Mouse (Mus musculus) gonadal fat pad, adult 2 months (tissue): Measurements from ENCODE around the gene Rad50. TPM values are rescaled to one million over a fixed set of nuclear protein-coding genes. Genes with fewer than 3 reads are reported as not detected.

Experiments
- DNase-seq: peaks from one replicate; pipeline ENCODE4 v3.0.0-alpha.2; 2012; ENCODE audit warnings: low read depth
- polyA plus RNA-seq: library from polyadenylated mRNA; depleted of rRNA; stranded (reverse); fragments of >200 nt; gene quantifications from 2 replicates; pipeline ENCODE4 v1.2.3, GENCODE M21; 2012; rRNA removed

Rad50 gene
- 7.4 and 8.7 TPM in 2 replicates for polyA plus RNA-seq

DNA sequence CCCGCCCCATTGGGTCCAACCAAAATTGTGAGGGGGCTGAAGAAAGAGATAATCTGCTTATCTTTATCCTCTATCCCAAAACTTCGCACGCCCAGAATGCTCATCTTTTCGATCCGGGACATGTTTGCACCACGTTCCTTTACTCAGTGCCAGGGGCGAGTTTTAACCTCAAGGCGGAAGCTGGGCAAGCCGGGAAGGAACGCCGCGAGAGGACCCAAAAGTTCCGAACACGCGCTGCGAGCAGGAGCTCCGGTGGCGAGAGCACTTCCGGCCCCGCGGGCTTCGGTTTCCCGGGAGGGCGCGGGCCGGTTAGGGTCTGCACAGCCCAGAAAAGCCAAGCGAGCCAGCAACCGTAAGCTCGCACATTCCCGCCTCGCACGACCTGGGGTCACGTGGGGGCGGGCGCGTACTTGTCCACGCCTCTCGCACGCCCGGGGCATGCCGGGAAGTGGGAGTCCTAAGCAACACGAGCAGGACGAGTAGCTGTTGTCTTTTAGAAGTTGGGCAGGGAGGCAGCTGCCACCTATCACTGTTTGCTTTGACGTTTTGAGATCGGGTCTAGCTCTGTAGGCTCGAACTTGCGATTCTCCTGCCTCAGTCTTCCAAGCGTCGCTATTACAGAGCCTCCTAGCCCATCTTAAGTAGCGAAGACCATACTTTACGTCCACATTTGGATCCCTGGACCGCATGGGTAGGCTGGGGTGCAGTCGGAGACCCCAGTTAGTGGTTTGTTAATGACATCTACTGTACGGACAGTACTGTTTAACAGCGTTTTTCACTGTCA lies at the start of gene Rad50:
Gene Rad50 (minus strand): TSS at position 386 of the 784 bp plus-strand sequence.
- peak; percentile 52 for DNase-seq

DNA sequence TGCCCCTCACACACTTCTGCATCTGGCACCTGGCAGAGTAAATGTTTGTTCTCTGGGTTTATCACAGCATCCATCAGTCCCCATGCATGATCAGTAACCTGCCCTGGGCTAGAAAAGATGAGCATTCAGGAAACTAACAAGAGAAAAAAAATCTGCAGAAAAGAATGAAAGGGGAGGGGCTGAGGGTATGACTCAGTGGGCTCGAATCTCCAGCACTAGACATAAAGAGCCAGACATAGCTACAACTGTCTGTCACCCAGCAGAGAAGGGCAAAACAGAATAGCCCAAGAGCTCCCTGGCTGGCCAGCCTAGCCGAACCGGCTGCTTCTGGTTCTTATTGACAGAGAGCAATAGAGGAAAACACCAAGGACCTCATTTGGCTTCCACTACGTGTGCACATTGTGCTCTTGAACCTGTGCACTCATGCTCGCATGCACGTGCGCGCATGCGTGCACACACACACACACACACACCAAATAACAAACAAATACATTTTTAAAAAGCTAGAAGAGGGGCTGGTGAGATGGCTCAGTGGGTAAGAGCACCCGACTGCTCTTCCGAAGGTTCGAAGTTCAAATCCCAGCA lies 48.0 kb upstream of the Rad50 start:
- no peak for DNase-seq

DNA sequence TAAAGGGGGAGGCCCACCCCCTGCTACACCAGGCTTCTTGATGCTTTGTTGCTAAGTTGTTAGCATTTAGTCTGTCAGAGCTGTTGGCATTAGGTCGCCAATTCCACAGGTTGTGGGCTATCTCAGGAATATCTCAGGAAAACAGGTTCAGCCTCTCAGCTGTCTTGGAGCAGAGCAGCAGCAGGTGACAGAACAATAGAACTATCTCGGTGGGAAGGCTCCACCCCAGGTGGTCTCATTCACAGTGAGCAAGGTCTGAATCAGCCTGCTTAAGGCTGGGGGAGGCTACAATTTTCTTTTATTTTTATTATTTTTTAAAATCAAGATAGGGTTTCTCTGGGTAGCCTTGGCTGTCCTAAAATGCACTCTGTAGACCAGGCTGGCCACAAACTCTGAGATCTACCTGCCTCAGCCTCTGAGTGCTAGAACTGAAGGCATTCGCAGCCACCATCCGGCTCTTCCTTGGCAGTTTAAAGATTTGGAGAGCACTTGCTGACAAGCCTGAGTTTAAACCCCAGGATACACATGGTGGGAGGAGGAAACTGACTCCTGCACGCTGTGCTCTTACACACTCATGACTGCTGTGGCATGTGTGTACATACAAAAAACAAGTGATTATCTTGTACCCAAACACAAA lies 42.7 kb upstream of the Rad50 start:
- no peak for DNase-seq

DNA sequence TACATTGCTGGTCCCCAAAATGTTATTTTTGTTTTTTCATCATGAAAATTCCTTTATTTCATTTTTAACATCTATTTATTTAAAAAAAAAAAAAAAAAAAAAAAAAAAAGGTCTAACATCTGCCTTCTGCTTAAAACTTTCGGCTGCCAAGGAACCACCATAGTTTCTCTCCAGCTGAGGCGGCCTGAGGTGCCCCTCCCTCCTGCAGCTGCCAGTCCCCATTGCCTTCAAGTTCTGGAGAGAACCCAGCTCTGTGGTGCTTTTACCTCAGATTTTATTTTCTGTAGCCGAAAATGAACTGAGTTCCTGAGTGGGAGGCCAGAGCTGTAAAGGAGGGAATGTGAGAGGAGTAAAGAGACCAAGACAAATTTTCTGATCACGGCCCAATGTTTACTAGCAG lies 42.2 kb upstream of the Rad50 start:
- no peak for DNase-seq

DNA sequence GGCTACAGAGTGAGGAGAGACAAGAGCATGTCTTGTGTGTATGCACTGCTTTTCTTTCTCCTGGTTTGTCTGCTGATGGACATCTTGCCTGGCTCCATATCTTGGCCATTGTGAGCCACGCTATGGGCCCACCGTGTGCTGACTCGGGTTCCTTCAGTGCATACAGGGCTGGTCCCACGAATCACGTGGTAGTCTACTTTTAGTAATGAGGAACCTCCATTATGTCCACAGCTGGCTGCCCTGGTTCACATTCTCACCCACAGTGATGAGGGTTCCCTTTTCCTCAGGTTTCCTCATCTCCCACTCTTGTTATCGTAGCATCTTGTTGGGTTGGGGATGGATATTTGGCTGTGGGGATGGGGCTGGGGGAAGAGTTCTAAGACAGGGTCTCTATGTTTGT lies 41.5 kb upstream of the Rad50 start:
- no peak for DNase-seq

DNA sequence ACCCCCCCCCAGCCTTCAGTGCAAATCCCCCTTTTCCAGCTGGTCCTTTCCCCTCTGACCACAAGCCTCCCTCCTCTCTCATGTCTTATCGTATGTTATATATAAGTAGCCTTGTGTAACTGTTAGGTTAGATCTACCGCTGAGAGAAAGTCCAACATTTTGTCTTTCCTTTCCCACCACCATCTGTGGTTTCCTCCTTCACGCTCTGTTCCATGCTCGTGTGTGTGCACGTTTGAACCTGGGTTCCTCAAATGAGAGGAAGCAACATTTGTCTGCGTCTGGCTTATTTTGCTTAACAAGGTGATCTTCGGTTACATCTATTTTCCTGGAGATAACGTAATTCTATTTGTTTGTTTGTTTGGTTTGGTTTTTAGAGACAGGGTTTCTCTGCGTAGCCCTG lies 40.9 kb upstream of the Rad50 start:
- DNase-seq: no peak

DNA sequence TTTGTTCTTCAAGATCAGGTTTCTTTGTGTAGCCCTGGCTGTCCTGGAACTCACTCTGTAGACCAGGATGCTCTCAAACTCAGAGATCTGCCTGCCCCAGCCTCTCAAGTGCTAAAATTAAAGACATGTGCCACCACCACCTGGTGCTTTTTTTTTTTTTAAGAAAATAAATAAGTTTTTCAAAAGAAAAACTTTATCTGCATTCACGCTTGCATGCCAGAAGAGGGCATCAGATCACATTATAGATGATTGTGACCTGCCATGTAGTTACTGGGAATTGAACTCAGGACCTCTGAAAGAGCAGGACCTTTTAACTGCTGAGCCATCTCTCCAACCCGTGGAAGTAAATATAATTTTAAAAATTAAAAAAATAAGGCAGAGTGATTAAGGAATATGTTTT lies 38.1 kb upstream of the Rad50 start:
- DNase-seq: no peak

DNA sequence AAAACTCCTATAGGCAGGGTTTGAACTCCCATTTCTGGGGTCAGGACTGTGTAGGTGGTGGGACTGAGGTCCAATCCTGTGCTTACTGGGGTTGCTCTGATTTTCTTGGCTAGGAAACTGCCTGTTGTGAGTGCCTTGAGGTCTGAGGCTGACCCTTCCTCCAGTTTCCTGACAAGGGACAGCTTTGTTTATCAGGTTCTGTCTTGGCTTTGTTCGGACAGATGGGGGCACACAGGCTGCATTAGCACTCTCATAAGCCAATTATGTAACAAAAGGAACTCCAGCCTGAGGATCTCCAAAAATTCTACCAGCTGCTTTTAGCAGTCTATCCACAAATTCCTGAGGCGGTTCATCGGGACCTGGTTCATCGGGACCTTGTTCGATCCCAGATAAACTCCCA lies 35.2 kb upstream of the Rad50 start:
- DNase-seq: no peak

DNA sequence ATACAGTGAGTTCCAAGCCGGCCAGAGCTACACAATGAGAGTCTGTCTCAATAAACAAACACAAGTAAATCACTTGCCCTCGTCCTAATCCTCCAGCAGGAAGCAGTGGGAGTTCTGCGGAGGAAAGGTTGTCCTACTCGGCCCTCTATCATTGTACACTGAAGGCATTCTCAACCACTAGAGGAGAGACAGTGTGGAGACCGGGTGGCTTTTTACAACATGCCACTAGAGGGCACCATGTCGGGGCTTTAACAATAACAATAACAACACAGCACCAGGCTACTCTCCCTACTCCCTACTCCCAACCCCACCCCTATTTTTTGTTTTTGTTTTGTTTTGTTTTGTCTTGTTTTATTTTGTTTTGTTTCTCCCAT lies 30.4 kb upstream of the Rad50 start:
- DNase-seq: no peak

DNA sequence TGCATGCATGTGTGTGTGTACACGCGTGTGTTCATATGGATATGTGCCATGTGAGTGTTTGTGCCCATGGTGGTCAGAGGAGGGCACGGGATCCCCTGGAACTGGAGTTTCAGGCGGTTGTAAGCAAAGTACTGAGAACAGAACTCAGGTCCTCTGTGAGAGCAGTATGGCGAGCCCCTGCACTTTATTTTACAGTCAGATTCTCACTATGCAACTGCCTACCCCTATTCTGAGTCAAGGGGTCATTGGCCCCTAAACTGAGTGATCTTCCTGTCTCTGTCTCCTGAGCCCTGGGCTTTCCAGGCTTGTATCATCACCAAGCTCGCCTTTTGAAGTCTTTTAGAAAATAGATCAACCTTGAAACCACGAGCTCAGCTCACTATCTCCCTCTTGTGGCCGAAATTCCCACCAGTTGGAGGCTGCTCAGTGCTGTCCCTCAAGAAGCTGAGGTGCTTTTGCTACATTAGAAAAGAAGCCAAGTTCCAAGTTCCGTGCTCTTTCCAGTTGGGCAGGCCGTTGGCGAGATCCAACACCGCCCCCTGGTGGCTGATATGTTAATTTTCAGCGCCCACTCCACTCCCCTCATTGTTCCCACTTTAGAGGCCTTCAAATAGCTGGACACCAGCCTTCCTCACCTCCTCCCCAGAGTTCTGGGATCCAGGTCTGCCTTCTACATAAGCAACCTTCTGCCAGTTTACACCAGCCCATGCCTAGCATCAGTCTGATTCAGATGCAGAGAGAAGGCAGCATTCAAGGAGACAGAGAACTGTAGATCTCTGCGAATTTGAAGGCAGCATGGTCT lies 29.9 kb upstream of the Rad50 start:
- peak; percentile 40 for DNase-seq

DNA sequence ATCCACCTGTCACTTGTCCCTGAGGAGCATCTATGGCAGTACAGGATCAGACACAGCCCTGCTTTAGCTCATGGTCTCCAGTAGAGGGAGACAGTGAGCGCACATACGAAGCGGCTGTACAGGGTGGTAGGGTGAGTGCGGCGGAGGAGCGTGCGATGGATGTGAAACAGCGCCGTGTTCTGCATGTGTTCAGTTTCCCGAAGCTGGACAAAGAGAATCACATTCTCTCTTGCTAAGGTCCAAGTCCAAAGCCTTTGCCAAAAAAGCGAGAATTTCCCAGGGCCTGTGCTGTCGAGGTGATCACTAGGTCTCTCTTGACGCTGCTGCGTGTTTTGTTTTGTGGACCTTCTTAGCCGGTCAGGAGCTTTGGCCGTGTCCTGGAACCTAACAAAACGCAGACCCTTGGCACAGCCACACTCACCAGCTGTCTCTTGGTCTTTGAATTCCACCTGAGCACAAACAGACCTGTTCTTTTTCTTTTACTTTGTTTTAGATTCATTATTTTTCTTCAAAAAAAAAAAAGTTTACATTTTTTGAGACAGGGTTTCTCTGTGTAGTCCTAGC lies 28.6 kb upstream of the Rad50 start:
- DNase-seq: no peak

DNA sequence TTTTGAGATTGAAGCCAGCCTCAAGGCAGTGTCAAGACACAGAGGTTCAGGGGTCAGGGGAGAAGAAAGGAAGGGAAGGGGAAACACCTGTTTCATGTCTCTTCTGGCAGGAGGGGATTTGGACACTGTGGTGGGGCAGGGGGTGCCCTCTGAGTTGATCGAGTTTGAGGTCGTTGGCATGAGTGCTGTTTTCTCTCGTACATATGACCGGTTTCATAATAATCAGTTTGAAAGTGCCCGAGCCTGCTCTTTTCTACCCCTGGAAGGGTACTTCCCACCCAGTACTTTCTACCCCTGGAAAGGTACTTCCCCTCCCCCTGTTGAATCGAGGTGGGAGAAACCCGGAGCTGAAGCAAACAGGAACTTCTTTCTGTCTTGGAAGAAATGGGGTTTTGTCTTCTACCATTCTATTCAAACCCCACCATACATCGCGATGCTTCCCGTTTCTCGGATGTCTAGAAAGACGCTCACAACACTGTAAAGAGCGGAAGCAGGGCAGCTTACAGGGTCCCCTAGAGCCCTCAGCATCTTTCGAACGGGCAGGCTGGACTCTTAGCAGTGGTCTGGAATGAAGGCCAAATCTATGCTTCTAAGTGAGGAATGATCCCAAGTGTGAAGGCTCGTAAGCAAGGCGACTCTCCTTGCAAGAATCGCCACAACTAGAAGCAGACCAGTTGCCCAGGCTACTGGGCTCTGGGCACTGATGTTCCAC lies 28.0 kb upstream of the Rad50 start:
- no peak for DNase-seq

DNA sequence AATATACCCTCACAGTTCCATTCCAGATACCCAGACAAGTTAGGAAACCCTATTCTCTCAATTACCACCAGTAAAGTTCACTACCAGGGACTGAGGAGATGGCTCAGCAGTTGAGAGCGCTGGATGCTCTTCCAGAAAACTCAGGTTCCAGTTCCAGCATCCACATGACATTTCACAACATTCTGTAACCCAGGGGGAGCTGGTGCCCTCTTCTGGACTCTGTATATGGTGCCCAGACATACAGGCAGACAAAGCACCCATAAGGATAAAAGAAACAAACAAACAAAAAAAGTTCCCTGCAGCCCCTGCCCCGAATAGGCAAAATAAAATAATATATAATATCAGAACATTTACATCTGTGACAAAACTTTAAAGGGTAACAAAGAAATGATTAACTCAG lies 27.3 kb upstream of the Rad50 start:
- no peak for DNase-seq

DNA sequence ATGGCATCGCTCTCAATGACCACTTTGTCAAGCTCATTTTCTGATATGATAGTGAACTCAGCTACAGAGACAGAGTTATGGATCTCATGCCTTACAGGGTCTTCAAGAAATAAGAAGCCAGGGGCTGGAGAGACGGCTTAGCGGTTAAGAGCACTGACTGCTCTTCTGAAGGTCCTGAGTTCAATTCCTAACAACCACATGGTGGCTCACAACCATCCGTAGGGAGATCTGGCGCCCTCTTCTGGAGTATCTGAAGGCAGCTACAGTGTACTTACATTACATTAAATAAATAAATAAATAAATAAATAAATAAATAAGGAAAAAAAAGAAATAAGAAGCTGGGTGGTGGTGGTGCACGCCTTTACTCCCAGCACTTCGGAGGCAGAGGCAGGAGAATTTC lies 26.7 kb upstream of the Rad50 start:
- no peak for DNase-seq

DNA sequence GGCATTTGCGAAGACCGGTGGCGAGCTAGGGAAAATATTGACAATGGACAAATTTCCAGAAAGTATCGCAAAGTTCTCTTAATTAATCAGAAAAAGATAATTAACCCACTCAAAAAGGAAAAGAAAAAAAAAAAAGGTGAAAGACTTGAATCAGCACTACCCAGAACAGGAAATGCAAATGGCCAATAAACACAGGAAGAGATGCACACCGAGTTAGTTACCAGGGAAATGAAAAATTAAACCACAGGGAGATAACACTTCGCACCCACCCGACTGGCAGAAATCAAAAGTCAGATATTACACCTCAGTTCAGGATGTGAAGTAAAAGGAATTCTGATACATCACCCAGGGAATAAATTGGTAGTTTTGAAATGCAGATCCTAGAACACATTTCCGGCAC lies 25.1 kb upstream of the Rad50 start:
- DNase-seq: no peak

DNA sequence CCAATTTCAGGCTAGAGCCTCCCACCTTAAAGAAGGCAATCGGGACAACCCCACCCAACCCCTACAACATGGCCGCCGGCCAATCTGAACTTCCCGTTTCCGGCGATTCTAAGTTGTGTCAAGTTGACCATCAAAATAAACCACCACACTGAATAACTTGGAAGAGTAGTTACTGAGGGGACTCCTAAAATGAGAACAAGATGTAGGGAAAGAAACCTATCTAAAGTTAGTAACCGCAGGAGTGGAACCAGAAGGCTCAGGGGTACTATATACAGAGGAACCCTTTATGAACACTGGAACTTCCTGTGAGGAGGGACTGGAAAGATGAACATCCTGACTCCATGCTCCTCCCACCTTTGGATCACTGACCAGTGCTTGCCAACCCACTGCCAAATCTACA lies 24.3 kb upstream of the Rad50 start:
- DNase-seq: no peak

DNA sequence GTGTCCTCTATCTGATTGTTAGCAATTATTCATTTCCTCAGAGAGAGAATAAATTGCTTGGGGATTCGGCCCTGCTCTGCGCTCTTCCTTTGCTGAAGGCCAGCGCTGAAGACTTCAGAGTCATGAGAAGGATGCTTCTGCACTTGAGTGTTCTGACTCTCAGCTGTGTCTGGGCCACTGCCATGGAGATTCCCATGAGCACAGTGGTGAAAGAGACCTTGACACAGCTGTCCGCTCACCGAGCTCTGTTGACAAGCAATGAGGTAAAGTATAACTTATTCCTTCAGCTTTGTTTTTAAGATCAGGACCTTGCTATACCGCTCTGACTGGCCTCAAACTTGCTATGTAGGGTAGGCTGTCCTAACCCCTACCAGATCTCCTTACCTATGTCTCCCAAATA lies 13.6 kb upstream of the Rad50 start, which contains the start of gene Il5:
Gene Il5 (plus strand): TSS at position 80 of the 400 bp plus-strand sequence.
- DNase-seq: no peak

DNA sequence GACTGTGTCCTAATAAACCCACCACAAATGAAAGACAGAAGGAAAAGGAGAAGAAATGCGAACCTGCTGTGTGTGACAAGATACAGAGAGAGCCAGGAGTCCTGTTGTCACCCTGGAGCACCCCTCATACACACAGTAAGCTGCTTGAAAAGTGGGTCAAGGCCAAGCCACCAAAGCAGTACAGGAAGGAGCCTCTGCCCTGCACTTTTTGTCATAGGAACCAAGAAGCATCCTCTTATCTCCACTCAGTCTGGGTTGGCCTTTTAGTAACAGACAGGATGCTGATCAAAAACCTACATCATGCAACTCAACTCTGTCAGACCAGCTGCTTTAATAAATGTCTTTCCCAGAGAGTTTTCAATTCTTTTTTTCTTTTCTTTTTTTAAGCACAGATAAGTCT lies 12.6 kb upstream of the Rad50 start:
- DNase-seq: no peak

DNA sequence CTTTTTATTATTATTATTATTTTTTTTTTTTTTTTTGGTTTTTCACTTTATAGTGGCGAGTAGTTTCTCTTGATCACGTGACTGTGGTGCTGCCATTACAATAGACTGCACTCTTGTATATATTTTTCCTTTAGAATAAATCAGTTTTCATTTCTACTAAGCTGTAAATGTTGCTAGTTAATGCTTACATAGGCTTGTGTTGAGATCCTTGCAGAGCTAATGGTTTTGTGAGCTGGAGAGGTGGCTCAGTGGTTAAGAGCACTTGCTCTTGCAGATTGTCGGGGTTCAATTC lies 545 bp upstream of the Rad50 start:
- DNase-seq: no peak

DNA sequence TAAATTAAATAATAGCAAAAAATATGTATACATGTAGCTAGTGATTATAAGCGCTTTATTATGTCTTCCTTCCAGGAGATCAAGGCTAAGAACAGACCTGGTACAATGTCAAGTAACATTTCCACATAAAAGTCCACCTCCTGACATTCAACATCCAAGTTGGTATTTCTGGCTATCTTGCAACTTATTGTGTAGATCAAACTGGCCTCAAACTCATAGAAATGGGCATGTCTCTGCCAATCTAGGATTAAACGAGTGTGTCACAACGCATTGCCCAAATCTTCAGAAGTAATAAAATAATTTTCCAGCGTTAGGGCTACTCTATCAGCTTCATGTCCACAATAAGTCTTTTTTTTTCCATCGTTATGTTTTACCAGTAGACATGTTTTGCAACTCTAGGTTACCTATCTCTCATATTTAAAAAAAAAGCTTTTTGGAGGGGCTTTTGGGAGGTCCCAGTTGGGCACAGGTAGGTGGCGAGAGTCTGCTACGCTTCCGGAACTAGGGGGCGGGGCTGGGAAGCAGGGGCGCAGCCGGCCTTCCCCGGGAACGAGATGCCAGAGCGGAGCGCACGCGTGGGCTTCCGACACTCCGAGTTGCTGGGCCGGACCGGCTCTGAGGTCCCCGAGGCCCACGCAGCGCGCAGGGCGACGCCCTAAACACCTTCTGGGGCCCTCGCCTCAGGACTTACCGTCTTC lies 734 bp downstream of the Rad50 start:
- DNase-seq: peak; percentile 55

DNA sequence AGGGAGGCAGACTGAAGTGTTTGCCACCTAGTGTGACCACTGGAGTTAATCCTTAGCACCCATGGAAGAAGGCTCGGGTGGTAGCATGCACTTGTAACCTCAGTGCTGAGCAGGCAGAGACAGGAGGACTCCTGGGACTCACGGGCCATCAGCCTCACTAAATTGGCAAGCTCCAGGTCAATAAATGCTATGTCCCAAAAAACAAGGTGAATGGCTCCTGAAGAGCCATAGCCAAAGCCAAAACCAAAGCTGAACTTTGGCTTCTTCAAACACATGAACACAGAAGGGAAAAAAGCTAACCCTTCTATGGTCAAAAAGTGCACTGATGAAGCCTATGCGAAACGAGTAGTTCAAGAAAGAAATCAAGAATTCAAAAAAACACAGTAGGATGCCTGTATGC lies 7.8 kb downstream of the Rad50 start:
- DNase-seq: no peak
